Mouse (Mus musculus) heart, postnatal 0 days (tissue): ENCODE measurements around the gene Top2b. TPM values are rescaled to one million over a fixed set of nuclear protein-coding genes. Genes with fewer than 3 reads are reported as not detected.

ENCODE experiments used
- ATAC-seq: fragments of 200-750 bp; cut with Nextera tagmentation; 2 replicates; pipeline ENCODE4 v1.8.0; 2017; ENCODE audit warnings: low read depth, moderate number of reproducible peaks, moderate library complexity; ENCODE audit not compliant: insufficient read depth
- DNase-seq: peaks from one replicate; pipeline ENCODE4 v3.0.0-alpha.2; 2016; ENCODE audit warnings: low spot score
- H3K27ac ChIP-seq: fragments of 300-500 bp; sonication (generic); 2 replicates; pipeline ENCODE4 v1.5.1; 2014; ENCODE audit warnings: low read depth, mild to moderate bottlenecking
- H3K27me3 ChIP-seq: fragments of 300-500 bp; sonication (generic); 2 replicates; pipeline ENCODE4 v1.6.1; 2014; ENCODE audit warnings: low read length, mixed read lengths; ENCODE audit not compliant: control insufficient read depth, insufficient read depth
- H3K36me3 ChIP-seq: fragments of 300-500 bp; sonication (generic); replicated peaks from 2 replicates; pipeline ENCODE4 v1.6.1; 2014; ENCODE audit warnings: low read length, mixed read lengths; ENCODE audit not compliant: control insufficient read depth, insufficient read depth
- H3K4me1 ChIP-seq: fragments of 300-500 bp; sonication (generic); 2 replicates; pipeline ENCODE4 v1.6.1; 2014; ENCODE audit warnings: antibody characterized with exemption; ENCODE audit not compliant: control insufficient read depth, insufficient read depth
- H3K4me2 ChIP-seq: fragments of 300-500 bp; sonication (generic); 2 replicates; pipeline ENCODE4 v1.6.1; 2014; ENCODE audit warnings: low read depth, mild to moderate bottlenecking, low read length, moderate library complexity
- H3K4me3 ChIP-seq: fragments of 300-500 bp; sonication (generic); 2 replicates; pipeline ENCODE4 v1.5.1; 2014; ENCODE audit warnings: low read depth, low read length
- H3K9ac ChIP-seq: fragments of 300-500 bp; sonication (generic); replicated peaks from 2 replicates; pipeline ENCODE4 v1.6.1; 2014; ENCODE audit warnings: low read depth, low read length, mixed read lengths
- H3K9me3 ChIP-seq: fragments of 300-500 bp; sonication (generic); replicated peaks from 2 replicates; pipeline ENCODE4 v1.6.1; 2016; ENCODE audit warnings: low read length; ENCODE audit not compliant: control insufficient read depth
- CTCF ChIP-seq: IDR thresholded peaks from 2 replicates; pipeline ENCODE4 v1.5.1; 2016; ENCODE audit warnings: antibody characterized with exemption, control low read depth, low read depth
- EP300 ChIP-seq: IDR thresholded peaks from 2 replicates; pipeline ENCODE4 v1.6.1; 2016; ENCODE audit warnings: antibody characterized with exemption, low read depth
- WGBS: fragments of 180-500 bp; shearing (Covaris S2); extraction: QIAGEN DNeasy Blood & Tissue Kit; methylation state at CpG from one replicate; pipeline ENCODE4 v1.1.7; 2014; 5-methylcytosine and 5-hydroxymethylcytosine counted together
- polyA plus RNA-seq: library from polyadenylated mRNA; unstranded; fragments of >200 nt; fragmentation: Nextera tagmentation; extraction: Ambion mirVana; gene quantifications from 2 replicates; pipeline ENCODE4 v1.2.1, GENCODE M21; 2015
- total RNA-seq: library from RNA; depleted of rRNA; stranded (reverse); fragments of >200 nt; gene quantifications from 2 replicates; pipeline ENCODE4 v1.2.3, GENCODE M21; 2014; ENCODE audit warnings: low replicate concordance; rRNA removed

The Top2b gene
- total and polyA plus RNA-seq, 2 experiments from 2014 or later: 19.8 to 36.2 TPM

DNA sequence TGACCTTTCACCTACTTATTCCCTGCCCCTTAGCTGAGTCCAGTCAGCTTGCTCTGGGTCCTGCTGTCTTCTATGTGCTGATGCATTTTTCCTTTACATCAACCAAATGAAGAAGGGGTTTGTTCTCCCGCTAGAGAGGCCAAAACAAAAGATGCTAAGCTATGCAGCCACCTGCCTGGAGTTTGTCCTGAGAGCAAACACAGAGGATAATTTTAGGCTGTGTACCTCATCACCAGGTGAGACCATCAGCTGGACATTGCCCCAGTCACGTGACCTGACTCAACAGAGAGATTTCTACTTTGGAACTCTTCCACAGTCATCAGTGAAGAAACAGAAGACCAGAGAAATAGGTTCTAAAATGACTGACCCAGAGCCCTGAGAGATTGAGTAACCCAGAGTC, 114.5 kb downstream of the Top2b start:
- no peaks in the 10 kb centered on the region for H3K36me3 ChIP-seq
- DNase-seq: no peak
- TF ChIP-seq EP300 (no peak), CTCF (no peak)
- 74% methylated on average over 2 of the region's 2 CpGs for WGBS
- ATAC-seq: no peak
- H3K9me3 ChIP-seq: no peaks in the 10 kb centered on the region
- H3K27me3 ChIP-seq: no peaks in the 10 kb centered on the region
- H3K27ac ChIP-seq: no peak overlapping the region
- no peak overlapping the region for H3K4me3 ChIP-seq
- no peak overlapping the region for H3K4me2 ChIP-seq
- H3K4me1 ChIP-seq: peaks cover 32% of the 10 kb centered on the region
- H3K9ac ChIP-seq: no peak overlapping the region

GRCm38 (mm10) chr14:16480621-16481020, 115.6 kb downstream of the Top2b start:
- no peak for DNase-seq
- H3K36me3 ChIP-seq: peaks cover 1% of the 10 kb centered on the region
- ATAC-seq: no peak
- TF ChIP-seq EP300 (no peak), CTCF (no peak)
- no peaks in the 10 kb centered on the region for H3K27me3 ChIP-seq
- no peaks in the 10 kb centered on the region for H3K9me3 ChIP-seq
- 69% methylated on average over 6 of the region's 6 CpGs for WGBS
- H3K4me1 ChIP-seq: peaks cover 35% of the 10 kb centered on the region
- H3K4me3 ChIP-seq: no peak overlapping the region
- no peak overlapping the region for H3K9ac ChIP-seq
- H3K27ac ChIP-seq: no peak overlapping the region
- H3K4me2 ChIP-seq: no peak overlapping the region

GRCm38 (mm10) chr14:16483656-16484380, 118.8 kb downstream of the Top2b start:
- Histone ChIP-seq H3K9me3 (no peaks in the 10 kb centered on the region), H3K4me1 (peaks cover 40% of the 10 kb centered on the region), H3K9ac (no peak overlapping the region), H3K27me3 (no peaks in the 10 kb centered on the region), H3K4me3 (no peak overlapping the region), H3K4me2 (no peak overlapping the region), H3K36me3 (peaks cover 6% of the 10 kb centered on the region), H3K27ac (peak overlapping the region; percentile 80)
- peak; percentile 90 for ATAC-seq
- TF ChIP-seq EP300 (no peak), CTCF (no peak)
- DNase-seq: peak; percentile 66
- 24% methylated on average over 8 of the region's 8 CpGs for WGBS

Other genes with a start within 250 kb of the Top2b start
- gene Ngly1, start 115.9 kb upstream of the Top2b start, total RNA-seq: 25.7 and 34.3 TPM in 2 replicates
- 27.0 and 29.3 TPM in 2 replicates for gene Ngly1, start 115.9 kb upstream of the Top2b start, polyA plus RNA-seq
- 6.2 and 13.5 TPM in 2 replicates for gene Oxsm, start 115.4 kb upstream of the Top2b start, total RNA-seq
- gene Oxsm, start 115.4 kb upstream of the Top2b start, polyA plus RNA-seq: 3.6 and 3.9 TPM in 2 replicates